Mouse (Mus musculus) neural tube, embryonic 12.5 days (tissue): ENCODE measurements at regions not wholly inside any gene's neighbourhood (a gene's known extent, or its start where the extent isn't known, plus 50 kb on each side); places are given as distances from the start of the nearest gene placed in this dataset.

ENCODE experiments used
- ATAC-seq: fragments of 200-750 bp; cut with Nextera tagmentation; 2 replicates; pipeline ENCODE4 v1.8.0; 2017; ENCODE audit warnings: low read depth, mild to moderate bottlenecking, moderate TSS enrichment, moderate library complexity; ENCODE audit not compliant: low FRiP score
- H3K27ac ChIP-seq: fragments of 300-500 bp; sonication (generic); 2 replicates; pipeline ENCODE4 v1.5.1; 2016
- H3K27me3 ChIP-seq: fragments of 300-500 bp; sonication (generic); replicated peaks from 2 replicates; pipeline ENCODE4 v1.6.1; 2016; ENCODE audit warnings: mild to moderate bottlenecking
- H3K36me3 ChIP-seq: fragments of 300-500 bp; sonication (generic); 2 replicates; pipeline ENCODE4 v1.6.1; 2016; ENCODE audit warnings: mild to moderate bottlenecking
- H3K4me1 ChIP-seq: fragments of 300-500 bp; sonication (generic); 2 replicates; pipeline ENCODE4 v1.6.1; 2016
- H3K4me2 ChIP-seq: fragments of 300-500 bp; sonication (generic); replicated peaks from 2 replicates; pipeline ENCODE4 v1.6.1; 2016; ENCODE audit warnings: mild to moderate bottlenecking
- H3K4me3 ChIP-seq: fragments of 300-500 bp; sonication (generic); 2 replicates; pipeline ENCODE4 v1.5.1; 2016
- H3K9ac ChIP-seq: fragments of 300-500 bp; sonication (generic); 2 replicates; pipeline ENCODE4 v1.6.1; 2016; ENCODE audit warnings: mild to moderate bottlenecking
- H3K9me3 ChIP-seq: fragments of 300-500 bp; sonication (generic); 2 replicates; pipeline ENCODE4 v1.6.1; 2016; ENCODE audit warnings: mild to moderate bottlenecking
- WGBS: fragments of 180-500 bp; shearing (Covaris S2); methylation state at CpG from one replicate; pipeline ENCODE4 v1.1.7; 2016; 5-methylcytosine and 5-hydroxymethylcytosine counted together

DNA sequence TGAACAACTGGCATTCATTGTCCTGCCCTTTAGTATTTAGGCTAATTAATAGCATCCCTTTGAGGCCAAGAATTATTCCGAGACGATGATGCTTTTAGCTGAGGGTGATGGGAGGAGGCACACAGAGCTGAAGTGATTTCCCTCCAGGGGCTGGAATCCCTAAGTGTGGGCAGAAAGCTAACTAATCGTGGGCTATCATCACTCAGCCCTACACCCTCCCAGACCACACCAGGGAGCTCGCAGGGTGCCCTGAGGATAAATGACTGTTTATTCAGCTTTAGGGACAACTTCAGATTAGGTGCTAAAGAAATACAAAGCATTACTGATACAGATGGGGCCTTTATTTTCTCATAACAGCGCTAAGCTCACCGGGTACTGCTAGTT, 164.7 kb downstream of the Npr3 start:
- H3K4me1 ChIP-seq, result peaks cover 13% of the 10 kb centered on the region
- H3K9ac ChIP-seq, result no peak overlapping the region
- ATAC-seq, result peak; percentile 79
- no peak overlapping the region for H3K27ac ChIP-seq
- WGBS, result 12% methylated on average over 6 of the region's 6 CpGs
- no peaks in the 10 kb centered on the region for H3K9me3 ChIP-seq
- no peaks in the 10 kb centered on the region for H3K27me3 ChIP-seq
- no peak overlapping the region for H3K4me3 ChIP-seq
- peak overlapping the region; percentile 48 for H3K4me2 ChIP-seq
- H3K36me3 ChIP-seq, result no peaks in the 10 kb centered on the region

DNA sequence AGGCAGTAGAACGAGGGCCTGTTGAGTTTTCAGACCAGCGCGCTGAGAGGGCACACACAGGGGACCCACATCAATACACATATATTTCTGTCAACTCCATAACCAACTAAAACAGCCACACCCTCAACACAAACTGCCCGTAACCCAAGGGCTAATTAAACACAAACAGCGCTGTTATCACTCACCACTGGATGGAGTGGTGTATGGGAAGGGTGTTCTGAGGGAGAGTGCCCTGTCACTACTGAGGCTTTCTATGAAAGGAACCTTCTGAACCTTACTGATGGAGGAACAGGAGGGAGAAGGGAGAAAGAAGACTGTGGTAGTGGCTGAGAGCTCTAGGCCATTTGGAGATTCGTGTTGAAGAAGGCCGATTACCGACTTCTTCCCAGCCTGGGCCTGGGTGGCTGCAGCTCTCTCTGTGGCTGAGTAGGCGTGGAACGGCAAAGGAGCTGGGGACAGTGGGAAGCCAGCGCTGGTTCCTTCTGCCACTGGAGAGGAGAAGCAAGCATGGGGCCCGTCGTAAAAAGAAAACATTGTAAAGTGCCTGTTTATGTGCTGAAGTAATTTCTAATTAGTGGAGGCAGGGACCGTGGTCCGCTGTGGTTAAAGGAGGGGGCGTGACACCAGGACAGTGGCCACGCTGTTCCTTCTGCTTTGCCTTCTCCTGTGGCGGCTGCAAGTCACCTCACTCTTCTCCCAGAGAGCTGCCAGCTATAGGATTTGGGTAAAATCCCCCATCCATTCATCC, 165.3 kb downstream of the Npr3 start:
- no peaks in the 10 kb centered on the region for H3K36me3 ChIP-seq
- peak; percentile 80 for ATAC-seq
- no peaks in the 10 kb centered on the region for H3K27me3 ChIP-seq
- no peak overlapping the region for H3K27ac ChIP-seq
- no peak overlapping the region for H3K4me3 ChIP-seq
- no peaks in the 10 kb centered on the region for H3K9me3 ChIP-seq
- H3K4me2 ChIP-seq, result peak overlapping the region; percentile 48
- no peak overlapping the region for H3K9ac ChIP-seq
- WGBS, result 25% methylated on average over 18 of the region's 18 CpGs
- H3K4me1 ChIP-seq, result peaks cover 13% of the 10 kb centered on the region

DNA sequence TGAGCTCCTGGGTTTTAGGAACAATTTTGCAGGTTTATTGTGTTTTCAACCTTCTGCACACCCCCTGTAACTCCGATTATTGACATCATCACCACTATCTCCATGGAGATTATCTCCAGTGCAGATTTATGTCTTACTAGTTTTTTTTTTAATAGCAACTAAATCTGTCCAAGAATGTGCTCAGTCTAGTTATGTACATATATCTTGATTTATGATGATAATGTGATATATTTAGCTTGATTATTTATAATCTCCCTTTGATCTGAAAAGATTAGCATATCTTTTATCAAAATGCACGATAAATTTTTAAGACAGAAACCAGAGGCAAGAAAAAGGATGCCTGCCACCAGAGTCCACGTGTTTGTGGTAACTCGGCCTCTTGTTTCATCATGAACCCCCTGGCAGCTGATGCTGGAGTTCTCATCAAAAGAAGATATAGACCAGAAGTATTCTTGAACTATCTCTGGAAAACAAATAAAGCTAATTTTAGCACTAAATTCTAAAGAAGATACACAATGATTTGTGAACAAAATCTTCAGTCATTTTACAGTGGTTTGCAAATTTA, 169.6 kb downstream of the Npr3 start:
- no peak for ATAC-seq
- H3K36me3 ChIP-seq, result no peaks in the 10 kb centered on the region
- 84% methylated on average over 4 of the region's 4 CpGs for WGBS

DNA sequence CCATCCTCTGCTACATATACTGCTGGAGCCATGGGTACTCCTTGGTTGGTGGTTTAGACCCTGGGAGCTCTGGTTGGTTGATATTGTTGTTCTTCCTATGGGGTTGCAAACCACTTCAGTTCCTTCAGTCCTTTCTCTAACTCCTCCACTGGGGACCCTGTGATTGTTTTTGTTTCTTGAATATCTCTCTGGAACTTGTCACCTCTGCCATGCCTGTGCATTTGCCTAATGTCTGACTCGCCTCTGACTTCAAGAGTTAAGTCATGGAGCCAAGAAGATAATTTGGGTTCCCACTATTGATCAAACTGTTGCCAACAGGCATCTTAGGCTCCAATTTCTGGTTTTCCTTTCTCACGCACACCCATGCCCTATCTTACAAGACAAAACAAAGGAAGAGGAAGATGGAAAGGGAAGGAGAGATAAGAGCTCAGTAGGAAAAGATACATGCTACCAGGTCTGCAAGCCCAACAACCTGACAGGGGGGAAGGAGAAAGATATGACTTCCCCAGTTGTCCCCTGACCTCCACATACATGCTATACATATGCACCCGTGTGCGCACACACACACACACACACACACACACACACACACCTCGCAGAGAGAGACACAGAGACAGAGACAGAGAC, 172.3 kb downstream of the Npr3 start:
- Histone ChIP-seq H3K4me2 (no peak overlapping the region), H3K9me3 (no peaks in the 10 kb centered on the region), H3K9ac (no peak overlapping the region), H3K36me3 (no peaks in the 10 kb centered on the region), H3K4me1 (no peaks in the 10 kb centered on the region), H3K27me3 (no peaks in the 10 kb centered on the region), H3K27ac (no peak overlapping the region), H3K4me3 (no peak overlapping the region)
- WGBS, result 84% methylated on average over 5 of the region's 5 CpGs
- ATAC-seq, result no peak

More for the DNA sequence above, 169.6 kb downstream of the Npr3 start:
- Histone ChIP-seq H3K4me1 (peaks cover 12% of the 10 kb centered on the region), H3K27ac (no peak overlapping the region), H3K4me2 (no peak overlapping the region), H3K9me3 (no peaks in the 10 kb centered on the region), H3K27me3 (no peaks in the 10 kb centered on the region), H3K4me3 (no peak overlapping the region), H3K9ac (no peak overlapping the region)

DNA sequence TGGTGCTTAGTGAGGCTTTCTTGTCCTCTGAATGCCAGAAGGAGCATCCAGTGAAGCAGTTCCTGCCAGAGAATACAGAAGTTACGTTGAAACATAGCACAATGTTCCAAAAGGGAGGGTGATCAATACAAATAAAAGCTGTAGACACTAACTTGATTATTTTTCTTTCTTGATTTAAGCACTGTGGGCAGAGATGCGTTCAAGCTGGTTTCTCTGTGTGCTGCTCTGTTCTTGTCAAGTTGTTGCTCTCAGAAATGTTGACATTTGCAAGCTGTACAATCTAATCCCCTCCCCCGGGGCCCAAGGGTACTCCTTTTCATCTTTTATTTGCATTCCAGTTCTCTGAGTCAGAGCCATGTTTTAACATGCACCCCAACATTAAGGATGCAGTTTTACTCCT, 177.7 kb downstream of the Npr3 start:
- no peak for ATAC-seq
- Histone ChIP-seq H3K27ac (no peak overlapping the region), H3K4me2 (no peak overlapping the region), H3K36me3 (no peaks in the 10 kb centered on the region), H3K27me3 (no peaks in the 10 kb centered on the region), H3K9me3 (no peaks in the 10 kb centered on the region), H3K4me1 (no peaks in the 10 kb centered on the region), H3K4me3 (no peak overlapping the region), H3K9ac (no peak overlapping the region)
- 60% methylated on average over 3 of the region's 3 CpGs for WGBS

DNA sequence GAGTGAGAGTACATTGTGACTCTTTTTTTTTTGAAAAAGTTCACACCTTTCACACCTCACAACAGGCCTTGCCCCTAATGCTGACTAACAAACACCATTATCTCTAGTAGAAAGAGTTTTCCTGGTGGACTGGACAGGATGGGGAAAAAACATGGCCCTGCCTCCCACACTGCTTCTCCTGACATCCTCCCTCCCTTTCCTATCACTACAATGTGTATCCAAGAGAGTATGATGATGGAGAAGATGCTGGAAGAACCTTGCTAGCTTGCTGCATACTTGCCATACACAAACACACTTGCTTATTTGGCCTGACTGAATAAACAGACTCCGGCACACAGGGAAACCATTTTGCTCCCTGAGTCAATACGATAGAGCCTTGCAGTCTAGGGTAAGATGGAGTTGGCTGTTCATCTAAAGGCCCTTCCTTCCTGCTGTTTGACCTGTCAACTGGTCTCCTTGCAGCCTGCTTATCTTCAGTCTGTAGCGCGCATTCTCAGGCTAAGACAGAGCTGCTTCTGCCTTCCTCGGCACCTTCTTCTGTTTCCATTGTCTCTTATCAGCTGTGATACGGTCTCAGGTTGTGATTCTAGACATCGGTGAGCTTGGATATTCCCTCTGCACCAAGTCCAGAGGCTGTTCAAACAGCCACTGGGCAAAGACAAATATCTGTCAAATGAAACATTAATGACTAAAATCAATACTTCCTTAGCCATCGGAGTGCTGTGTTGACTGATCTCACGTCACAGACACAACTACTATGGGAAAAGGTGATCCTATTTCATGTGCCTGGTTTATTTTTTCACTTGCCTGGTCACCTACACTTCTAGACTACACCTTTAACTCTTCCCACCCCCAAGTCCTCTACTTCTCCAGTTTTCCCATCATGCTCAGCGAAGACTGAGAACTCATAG, 181.2 kb downstream of the Npr3 start:
- no peaks in the 10 kb centered on the region for H3K9me3 ChIP-seq
- no peak for ATAC-seq
- H3K9ac ChIP-seq, result no peak overlapping the region
- no peak overlapping the region for H3K27ac ChIP-seq
- no peak overlapping the region for H3K4me3 ChIP-seq
- no peak overlapping the region for H3K4me2 ChIP-seq
- WGBS, result 87% methylated on average over 10 of the region's 10 CpGs
- no peaks in the 10 kb centered on the region for H3K4me1 ChIP-seq
- H3K36me3 ChIP-seq, result no peaks in the 10 kb centered on the region
- no peaks in the 10 kb centered on the region for H3K27me3 ChIP-seq

DNA sequence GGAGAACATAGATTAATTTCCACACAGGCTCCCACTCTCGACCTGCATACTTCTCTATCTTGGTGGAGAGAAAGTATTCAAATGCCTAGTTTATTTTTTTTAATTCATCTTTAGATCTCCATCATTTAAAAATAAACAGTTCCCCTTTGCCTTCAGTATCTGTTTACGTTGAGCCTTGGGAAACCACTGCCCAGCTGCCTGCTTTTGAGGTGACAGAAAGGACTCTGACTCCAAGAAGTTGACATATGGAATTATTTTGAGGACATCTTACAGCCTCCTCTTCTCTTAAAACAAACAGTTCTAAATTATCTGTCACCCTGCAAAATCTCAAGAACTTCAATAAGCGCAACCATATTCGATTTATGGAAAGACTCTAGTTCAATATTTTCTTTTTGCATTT, 186.4 kb downstream of the Npr3 start:
- Histone ChIP-seq H3K9ac (no peak overlapping the region), H3K27ac (no peak overlapping the region), H3K27me3 (no peaks in the 10 kb centered on the region), H3K4me1 (no peaks in the 10 kb centered on the region), H3K36me3 (no peaks in the 10 kb centered on the region), H3K4me2 (no peak overlapping the region), H3K9me3 (no peaks in the 10 kb centered on the region), H3K4me3 (no peak overlapping the region)
- 80% methylated on average over 4 of the region's 4 CpGs for WGBS
- no peak for ATAC-seq

DNA sequence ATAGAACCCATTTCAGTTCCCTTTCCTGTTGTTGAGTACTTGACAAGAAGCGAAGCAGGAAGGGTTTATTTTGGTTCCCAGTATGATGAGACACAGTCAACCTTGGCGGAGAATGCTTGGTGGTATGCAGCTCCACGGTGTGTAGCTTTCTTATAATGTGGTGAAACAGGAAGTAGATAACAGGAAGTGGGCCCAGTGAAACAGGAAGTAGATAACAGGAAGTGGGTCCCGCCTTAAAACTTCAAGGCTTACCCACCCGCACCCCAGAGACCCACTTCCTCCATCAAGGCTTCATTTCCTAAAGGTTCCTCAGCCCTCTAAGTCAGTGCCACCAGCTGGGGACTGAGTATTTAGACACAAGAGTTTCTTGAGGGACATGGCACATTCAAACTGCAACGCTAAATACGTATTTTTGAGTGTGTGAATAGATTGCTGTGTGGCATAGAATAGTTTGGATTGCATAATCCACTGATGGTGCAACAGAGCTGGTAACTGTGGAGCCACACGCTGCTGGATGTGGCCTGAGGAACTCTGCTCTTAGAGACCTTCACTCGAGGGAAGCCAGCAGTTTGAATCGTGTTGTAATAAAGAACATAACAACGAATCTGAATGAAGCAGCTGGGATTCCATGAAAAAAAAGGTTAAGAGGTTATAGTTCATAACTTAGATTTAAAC, 190.8 kb downstream of the Npr3 start:
- no peak overlapping the region for H3K4me3 ChIP-seq
- WGBS, result 90% methylated on average over 11 of the region's 11 CpGs
- H3K4me2 ChIP-seq, result no peak overlapping the region
- no peaks in the 10 kb centered on the region for H3K36me3 ChIP-seq
- ATAC-seq, result no peak
- no peaks in the 10 kb centered on the region for H3K27me3 ChIP-seq
- no peak overlapping the region for H3K27ac ChIP-seq
- no peak overlapping the region for H3K9ac ChIP-seq
- H3K4me1 ChIP-seq, result no peaks in the 10 kb centered on the region
- no peaks in the 10 kb centered on the region for H3K9me3 ChIP-seq

DNA sequence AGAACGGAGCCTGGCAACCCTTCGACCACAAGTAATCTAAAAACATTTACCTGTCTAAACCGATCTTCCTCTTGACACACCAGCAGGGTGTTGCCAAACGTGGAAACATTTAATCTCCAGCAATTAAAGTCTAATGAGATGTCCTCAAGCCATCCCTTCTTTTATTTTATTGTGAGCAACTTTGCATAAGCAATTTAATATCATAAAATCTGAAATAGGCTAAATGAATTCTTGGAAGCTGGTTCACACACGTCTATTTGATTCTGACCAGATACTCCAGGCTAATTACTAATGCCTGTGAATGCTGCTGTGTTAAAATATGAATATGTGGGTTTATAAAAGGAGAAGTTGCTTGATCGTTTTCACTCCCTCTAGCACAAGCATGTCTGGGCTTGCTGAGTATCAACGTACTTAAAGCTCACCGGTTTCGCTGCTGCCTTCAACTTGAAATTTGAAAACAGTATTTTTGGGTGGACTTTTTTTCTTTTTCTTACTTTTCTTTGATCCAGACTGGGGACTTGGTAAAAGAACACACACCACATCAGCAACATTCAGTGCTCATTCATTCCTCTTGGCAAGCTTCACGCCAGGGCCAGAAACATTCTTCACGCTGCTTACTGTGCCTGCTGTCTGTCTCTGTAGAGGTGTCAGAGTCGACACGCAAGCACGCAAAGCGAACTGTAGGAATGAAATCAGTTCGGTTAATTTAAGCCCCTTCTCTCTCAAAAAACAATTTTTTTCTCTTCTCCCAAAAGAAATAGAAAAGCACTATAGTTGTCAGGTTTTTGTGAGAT, 194.4 kb downstream of the Npr3 start:
- Histone ChIP-seq H3K9ac (no peak overlapping the region), H3K36me3 (no peaks in the 10 kb centered on the region), H3K4me1 (no peaks in the 10 kb centered on the region), H3K4me3 (no peak overlapping the region), H3K27me3 (no peaks in the 10 kb centered on the region), H3K4me2 (no peak overlapping the region), H3K9me3 (no peaks in the 10 kb centered on the region), H3K27ac (no peak overlapping the region)
- ATAC-seq, result no peak
- 87% methylated on average over 16 of the region's 16 CpGs for WGBS

DNA sequence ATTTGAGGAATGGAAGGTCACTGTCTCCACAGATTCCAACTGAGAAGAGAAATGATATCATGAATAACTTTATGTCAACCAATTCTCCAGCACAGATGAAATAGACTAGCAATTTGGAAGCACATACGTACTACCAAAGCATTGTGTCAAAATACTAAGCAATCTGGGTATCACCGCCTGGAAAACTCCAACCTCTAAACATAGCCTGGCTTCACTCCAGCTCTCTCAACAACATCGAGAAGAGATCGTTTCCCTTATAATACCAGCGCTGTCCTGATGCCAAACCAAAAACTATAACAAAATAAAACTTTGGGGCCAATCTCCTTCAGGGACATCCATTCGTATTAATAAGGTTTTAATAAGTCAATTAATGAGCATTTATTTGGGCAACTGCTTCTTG, 205.8 kb downstream of the Npr3 start:
- Histone ChIP-seq H3K9ac (no peak overlapping the region), H3K27ac (no peak overlapping the region), H3K4me2 (no peak overlapping the region), H3K9me3 (no peaks in the 10 kb centered on the region), H3K4me3 (no peak overlapping the region), H3K4me1 (no peaks in the 10 kb centered on the region), H3K27me3 (no peaks in the 10 kb centered on the region), H3K36me3 (no peaks in the 10 kb centered on the region)
- WGBS, result 89% methylated on average over 6 of the region's 6 CpGs
- no peak for ATAC-seq

DNA sequence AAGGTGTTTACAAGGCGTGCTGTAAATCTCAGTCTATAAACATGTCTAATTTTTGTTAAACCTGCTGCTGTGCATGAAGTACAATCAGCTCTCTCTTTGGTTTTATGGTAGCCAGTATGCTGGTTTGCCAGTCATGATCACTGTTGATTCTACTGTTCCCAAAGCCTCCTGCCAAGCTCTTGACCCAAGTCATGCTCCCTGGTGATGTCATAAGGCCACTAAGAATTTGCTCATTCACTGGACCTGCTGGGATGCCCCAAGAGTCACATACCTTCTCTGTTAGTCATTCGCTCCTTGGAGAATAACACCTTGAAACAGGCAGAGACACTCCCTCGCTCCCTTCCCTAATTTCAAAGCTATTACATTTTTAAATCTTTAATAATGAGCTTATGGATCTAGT, 207.2 kb downstream of the Npr3 start:
- H3K27me3 ChIP-seq, result no peaks in the 10 kb centered on the region
- no peak overlapping the region for H3K4me2 ChIP-seq
- no peak for ATAC-seq
- WGBS, result 77% methylated on average over 3 of the region's 3 CpGs
- no peaks in the 10 kb centered on the region for H3K9me3 ChIP-seq
- no peak overlapping the region for H3K27ac ChIP-seq
- H3K9ac ChIP-seq, result no peak overlapping the region
- no peaks in the 10 kb centered on the region for H3K4me1 ChIP-seq
- no peaks in the 10 kb centered on the region for H3K36me3 ChIP-seq
- no peak overlapping the region for H3K4me3 ChIP-seq
